Mouse (Mus musculus) CH12.LX (cell line): ENCODE measurements at regions not wholly inside any gene's neighbourhood (a gene's known extent, or its start where the extent isn't known, plus 50 kb on each side); places are given as distances from the start of the nearest gene placed in this dataset.

Experiments
- DNase-seq: peaks from one replicate; pipeline ENCODE4 v3.0.0-alpha.2; 2013; ENCODE audit errors: extremely low read depth
- H3K27ac ChIP-seq: 2 replicates; pipeline ENCODE4 v1.5.1; 2012; ENCODE audit warnings: low read depth, mild to moderate bottlenecking, control low read depth, moderate library complexity; ENCODE audit not compliant: insufficient read depth
- H3K27me3 ChIP-seq: replicated peaks from 2 replicates; pipeline ENCODE3; 2012; ENCODE audit warnings: inconsistent platforms
- H3K36me3 ChIP-seq, 2 experiments: replicated peaks in 1 of 2; 2 replicates each; pipeline versions ENCODE3 to v1.6.1; 2012; ENCODE audit warnings: inconsistent platforms in 1 of 2, low read length in 1 of 2, mild to moderate bottlenecking in 1 of 2, mixed read lengths in 1 of 2, moderate library complexity in 1 of 2; ENCODE audit not compliant: control insufficient read depth in 1 of 2, insufficient read depth in 1 of 2
- H3K4me1 ChIP-seq, 2 experiments: 2 replicates each; pipeline ENCODE4 v1.6.1; 2012; ENCODE audit warnings: inconsistent platforms in 1 of 2, moderate library complexity in 1 of 2; ENCODE audit not compliant: insufficient read depth in 2 of 2, control insufficient read depth in 1 of 2
- H3K4me2 ChIP-seq: 2 replicates; pipeline ENCODE4 v1.6.1; 2012; ENCODE audit warnings: low read depth, mild to moderate bottlenecking, control low read depth; ENCODE audit not compliant: poor library complexity, insufficient read depth, severe bottlenecking
- H3K4me3 ChIP-seq, 3 experiments: fragments of 150-350 bp in 1 of 3; sonication (generic) in 1 of 3; replicated peaks in 1 of 3; 2 replicates each; pipeline versions ENCODE3 to v1.5.1; 2011 to 2012; ENCODE audit warnings: low read depth in 2 of 3, low read length in 2 of 3, mild to moderate bottlenecking in 2 of 3, moderate library complexity in 2 of 3, control low read depth in 1 of 3, improper control_type of control experiment in 1 of 3, inconsistent platforms in 1 of 3, mixed read lengths in 1 of 3; ENCODE audit not compliant: poor library complexity in 1 of 3
- H3K79me2 ChIP-seq: replicated peaks from 2 replicates; pipeline ENCODE4 v1.6.1; 2012; ENCODE audit warnings: mild to moderate bottlenecking, moderate library complexity; ENCODE audit not compliant: control insufficient read depth, poor library complexity, insufficient read depth, severe bottlenecking; ENCODE audit errors: extremely low read depth
- H3K9ac ChIP-seq: 2 replicates; pipeline ENCODE4 v1.6.1; 2012; ENCODE audit warnings: low read depth, mild to moderate bottlenecking, control low read depth, moderate library complexity; ENCODE audit not compliant: insufficient read depth
- H3K9me3 ChIP-seq: replicated peaks from 2 replicates; pipeline ENCODE3; 2012; ENCODE audit warnings: low read length, inconsistent platforms, mixed read lengths
- BHLHE40 ChIP-seq: IDR thresholded peaks from 2 replicates; pipeline ENCODE4 v1.6.1; 2011; ENCODE audit warnings: mild to moderate bottlenecking, low read depth, low read length, improper control_type of control experiment
- CHD1 ChIP-seq: IDR thresholded peaks from 2 replicates; pipeline ENCODE4 v1.6.1; 2012; ENCODE audit warnings: low read depth, low read length, improper control_type of control experiment, inconsistent platforms
- CTCF ChIP-seq, 2 experiments: IDR thresholded peaks in 1 of 2; conservative IDR thresholded peaks in 1 of 2; 2 replicates each; pipeline ENCODE4 v1.5.1; 2011 to 2012; ENCODE audit warnings: low read depth in 2 of 2, low read length in 2 of 2, improper control_type of control experiment in 1 of 2, inconsistent platforms in 1 of 2, mild to moderate bottlenecking in 1 of 2, moderate library complexity in 1 of 2
- E2F4 ChIP-seq: IDR thresholded peaks from 2 replicates; pipeline ENCODE4 v1.6.1; 2011; ENCODE audit warnings: low read depth, low read length, improper control_type of control experiment; ENCODE audit not compliant: insufficient replicate concordance
- ELF1 ChIP-seq: IDR thresholded peaks from 2 replicates; pipeline ENCODE4 v1.6.1; 2014; ENCODE audit warnings: low read depth, mild to moderate bottlenecking, inconsistent platforms, low read length, improper control_type of control experiment
- EP300 ChIP-seq: IDR thresholded peaks from 2 replicates; pipeline ENCODE4 v1.6.1; 2011; ENCODE audit warnings: low read length, improper control_type of control experiment
- ETS1 ChIP-seq: conservative IDR thresholded peaks from 2 replicates; pipeline ENCODE4 v1.6.1; 2012; ENCODE audit warnings: low read depth, mild to moderate bottlenecking, inconsistent platforms, low read length, improper control_type of control experiment, moderate library complexity
- GABPA ChIP-seq: IDR thresholded peaks from 2 replicates; pipeline ENCODE4 v1.6.1; 2012; ENCODE audit warnings: low read depth, low read length, improper control_type of control experiment, inconsistent platforms; ENCODE audit not compliant: insufficient replicate concordance
- IRF4 ChIP-seq: IDR thresholded peaks from 2 replicates; pipeline ENCODE4 v1.6.1; 2014; ENCODE audit warnings: low read depth, mild to moderate bottlenecking, inconsistent platforms, low read length, improper control_type of control experiment
- JUN ChIP-seq: IDR thresholded peaks from 2 replicates; pipeline ENCODE4 v1.6.1; 2011; ENCODE audit warnings: low read depth, mild to moderate bottlenecking, low read length, improper control_type of control experiment, moderate library complexity; ENCODE audit not compliant: insufficient read depth
- JUND ChIP-seq: conservative IDR thresholded peaks from 2 replicates; pipeline ENCODE4 v1.6.1; 2011; ENCODE audit warnings: low read depth, low read length, improper control_type of control experiment
- KAT2A ChIP-seq: IDR thresholded peaks from 2 replicates; pipeline ENCODE4 v1.6.1; 2012; ENCODE audit warnings: low read length, improper control_type of control experiment, inconsistent platforms; ENCODE audit not compliant: insufficient replicate concordance
- MAX ChIP-seq: IDR thresholded peaks from 2 replicates; pipeline ENCODE4 v1.6.1; 2011; ENCODE audit warnings: low read length, improper control_type of control experiment
- MEF2A ChIP-seq: IDR thresholded peaks from 2 replicates; pipeline ENCODE4 v1.6.1; 2014; ENCODE audit warnings: low read depth, mild to moderate bottlenecking, inconsistent platforms, low read length, improper control_type of control experiment, borderline replicate concordance
- MXI1 ChIP-seq: IDR thresholded peaks from 2 replicates; pipeline ENCODE4 v1.6.1; 2011; ENCODE audit warnings: mild to moderate bottlenecking, low read depth, low read length, improper control_type of control experiment
- MYC ChIP-seq: IDR thresholded peaks from 2 replicates; pipeline ENCODE4 v1.6.1; 2011; ENCODE audit warnings: low read depth, mild to moderate bottlenecking, improper control_type of control experiment, low read length
- NRF1 ChIP-seq: IDR thresholded peaks from 2 replicates; pipeline ENCODE4 v1.6.1; 2014; ENCODE audit warnings: low read depth, mild to moderate bottlenecking, inconsistent platforms, low read length, improper control_type of control experiment, moderate library complexity
- POLR2AphosphoS2 ChIP-seq: IDR thresholded peaks from 2 replicates; pipeline ENCODE4 v1.6.1; 2011; ENCODE audit warnings: low read depth, low read length, improper control_type of control experiment
- RCOR1 ChIP-seq: conservative IDR thresholded peaks from 2 replicates; pipeline ENCODE4 v1.6.1; 2012; ENCODE audit warnings: low read depth, mild to moderate bottlenecking, inconsistent platforms, low read length, improper control_type of control experiment
- SIN3A ChIP-seq: IDR thresholded peaks from 2 replicates; pipeline ENCODE4 v1.6.1; 2012; ENCODE audit warnings: low read length, improper control_type of control experiment, inconsistent platforms
- SMC3 ChIP-seq: IDR thresholded peaks from 2 replicates; pipeline ENCODE4 v1.6.1; 2011; ENCODE audit warnings: low read depth, low read length, improper control_type of control experiment
- TBP ChIP-seq: conservative IDR thresholded peaks from 2 replicates; pipeline ENCODE4 v1.6.1; 2011; ENCODE audit warnings: low read depth, low read length, improper control_type of control experiment
- TCF12 ChIP-seq: IDR thresholded peaks from 2 replicates; pipeline ENCODE4 v1.6.1; 2014; ENCODE audit warnings: low read depth, mild to moderate bottlenecking, inconsistent platforms, low read length, improper control_type of control experiment
- UBTF ChIP-seq: IDR thresholded peaks from 2 replicates; pipeline ENCODE4 v1.6.1; 2012; ENCODE audit warnings: low read depth, mild to moderate bottlenecking, inconsistent platforms, low read length, improper control_type of control experiment, moderate library complexity
- USF1 ChIP-seq: IDR thresholded peaks from 2 replicates; pipeline ENCODE4 v1.6.1; 2014; ENCODE audit warnings: low read depth, mild to moderate bottlenecking, inconsistent platforms, low read length, improper control_type of control experiment
- USF2 ChIP-seq: conservative IDR thresholded peaks from 2 replicates; pipeline ENCODE4 v1.6.1; 2011; ENCODE audit warnings: low read depth, low read length, improper control_type of control experiment
- ZKSCAN1 ChIP-seq: IDR thresholded peaks from 2 replicates; pipeline ENCODE4 v1.6.1; 2012; ENCODE audit warnings: low read depth, inconsistent platforms, low read length, improper control_type of control experiment, borderline replicate concordance
- ZMIZ1 ChIP-seq: IDR thresholded peaks from 2 replicates; pipeline ENCODE4 v1.6.1; 2012; ENCODE audit warnings: low read depth, mild to moderate bottlenecking, inconsistent platforms, low read length, improper control_type of control experiment
- ZNF384 ChIP-seq: IDR thresholded peaks from 2 replicates; pipeline ENCODE4 v1.6.1; 2012; ENCODE audit warnings: low read depth, low read length, improper control_type of control experiment, inconsistent platforms
- dilution Hi-C: fragments of 300-500 bp; cut with MboI; formaldehyde crosslinking; loops from 2 replicates; pipeline ENCODE4 v1.14.3; 2020; ENCODE audit warnings: low sequenced_read_pairs; ENCODE audit not compliant: extremely low pct_unique_long_range_greater_than_20kb, extremely low pct_ligation_motif_present
- in situ Hi-C: fragments of 300-500 bp; cut with MboI; formaldehyde crosslinking; loops from 3 replicates; pipeline ENCODE4 v1.14.3; 2019; ENCODE audit warnings: low sequenced_read_pairs, low pct_ligation_motif_present, low pct_unique_long_range_greater_than_20kb, mixed read lengths

- no peak for DNase-seq
- in situ Hi-C loops (no loop called here), dilution Hi-C loops (no loop called here)
- Histone ChIP-seq H3K4me2 (no peak overlapping the region), H3K9ac (no peak overlapping the region), H3K27ac (no peak overlapping the region), H3K36me3 (no peaks in the 10 kb centered on the region), H3K4me1 (no peaks in the 10 kb centered on the region), H3K9me3 (no peaks in the 10 kb centered on the region), H3K27me3 (peaks cover 91% of the 10 kb centered on the region), H3K4me3 (no peak overlapping the region), H3K79me2 (no peaks in the 10 kb centered on the region)
- TF ChIP-seq NRF1 (no peak), SMC3 (no peak), CHD1 (no peak), ELF1 (no peak), E2F4 (no peak), IRF4 (no peak), USF1 (no peak), UBTF (no peak), EP300 (no peak), MXI1 (no peak), TCF12 (no peak), ETS1 (no peak)
Measured at GRCm38 (mm10) chr11:6894911-6895785, 57.7 kb upstream of the Gm11983 start.

- dilution Hi-C loops (no loop called here), in situ Hi-C loops (no loop called here)
- Histone ChIP-seq H3K4me2 (no peak overlapping the region), H3K36me3 (no peaks in the 10 kb centered on the region), H3K27me3 (peaks cover 89% of the 10 kb centered on the region), H3K4me3 (no peak overlapping the region)
- TF ChIP-seq GABPA (no peak), SIN3A (no peak), EP300 (no peak), ZNF384 (no peak), ELF1 (no peak), ZMIZ1 (no peak), MYC (no peak), KAT2A (no peak), TBP (no peak), ETS1 (no peak), BHLHE40 (no peak), JUND (no peak), CTCF (conservative IDR thresholded peaks at IDR 0.05 in 1 of 2, IDR thresholded peaks at IDR 0.05 in 1 of 2; ENCODE audit: low read depth in 2 of 2, low read length in 2 of 2) (no peak), MAX (no peak), USF2 (no peak), RCOR1 (no peak), POLR2AphosphoS2 (no peak), JUN (no peak), ZKSCAN1 (no peak), MEF2A (no peak)
- TF ChIP-seq, all 38 proteins: peak for 0
- no peaks in the 10 kb centered on the region for H3K9me3 ChIP-seq
- H3K27ac ChIP-seq, result no peak overlapping the region
- H3K9ac ChIP-seq, result no peak overlapping the region
- no peaks in the 10 kb centered on the region for H3K4me1 ChIP-seq
- H3K79me2 ChIP-seq, result no peaks in the 10 kb centered on the region
- no peak for DNase-seq
Measured at GRCm38 (mm10) chr11:6893734-6894133, 56.3 kb upstream of the Gm11983 start.
